Mouse (Mus musculus) embryonic facial prominence, embryonic 11.5 days (tissue): ENCODE measurements around the gene Npepl1. TPM values are rescaled to one million over a fixed set of nuclear protein-coding genes. Genes with fewer than 3 reads are reported as not detected.
A peak's percentile ranks its signal among the peaks of the same experiment; 100 is the strongest.

Source experiments
- ATAC-seq: fragments of 200-750 bp; cut with Nextera tagmentation; replicated peaks from 2 replicates; pipeline ENCODE4 v1.8.0; 2017; ENCODE audit warnings: low read depth; ENCODE audit not compliant: insufficient number of reproducible peaks, low FRiP score, low TSS enrichment
- DNase-seq: peaks from one replicate; pipeline ENCODE4 v3.0.0-alpha.2; 2015; ENCODE audit warnings: low spot score
- H3K27ac ChIP-seq: fragments of 300-500 bp; sonication (generic); replicated peaks from 2 replicates; pipeline ENCODE4 v1.5.1; 2014; ENCODE audit warnings: mild to moderate bottlenecking, low read depth, low read length, control low read depth
- H3K27me3 ChIP-seq: fragments of 300-500 bp; sonication (generic); 2 replicates; pipeline ENCODE4 v1.6.1; 2014; ENCODE audit warnings: mild to moderate bottlenecking, low read length, moderate library complexity, mixed read lengths; ENCODE audit not compliant: control insufficient read depth, insufficient read depth
- H3K36me3 ChIP-seq: fragments of 300-500 bp; sonication (generic); replicated peaks from 2 replicates; pipeline ENCODE4 v1.6.1; 2014; ENCODE audit warnings: low read depth, mild to moderate bottlenecking, low read length, moderate library complexity, mixed read lengths; ENCODE audit not compliant: control insufficient read depth, insufficient read depth
- H3K4me1 ChIP-seq: fragments of 300-500 bp; sonication (generic); 2 replicates; pipeline ENCODE4 v1.6.1; 2014; ENCODE audit warnings: low read length, mixed read lengths; ENCODE audit not compliant: control insufficient read depth, insufficient read depth
- H3K4me2 ChIP-seq: fragments of 300-500 bp; sonication (generic); 2 replicates; pipeline ENCODE4 v1.6.1; 2014; ENCODE audit warnings: low read depth, mild to moderate bottlenecking, control low read depth, low read length, moderate library complexity
- H3K4me3 ChIP-seq: fragments of 300-500 bp; sonication (generic); 2 replicates; pipeline ENCODE4 v1.5.1; 2014; ENCODE audit warnings: low read depth, low read length, control low read depth
- H3K9ac ChIP-seq: fragments of 300-500 bp; sonication (generic); replicated peaks from 2 replicates; pipeline ENCODE4 v1.6.1; 2014; ENCODE audit warnings: mild to moderate bottlenecking, control low read depth, low read length
- H3K9me3 ChIP-seq: fragments of 300-500 bp; sonication (generic); replicated peaks from 2 replicates; pipeline ENCODE4 v1.6.1; 2016; ENCODE audit warnings: mild to moderate bottlenecking, low read length, inconsistent platforms, mixed read lengths; ENCODE audit not compliant: control insufficient read depth
- WGBS: fragments of 180-500 bp; shearing (Covaris S2); extraction: QIAGEN DNeasy Blood & Tissue Kit; methylation state at CpG from one replicate; pipeline ENCODE4 v1.1.7; 2014; 5-methylcytosine and 5-hydroxymethylcytosine counted together
- polyA plus RNA-seq: library from polyadenylated mRNA; unstranded; fragments of >200 nt; fragmentation: Nextera tagmentation; extraction: Ambion mirVana; gene quantifications from 2 replicates; pipeline ENCODE4 v1.2.1, GENCODE M21; 2014

Npepl1 gene
- polyA plus RNA-seq, 1 experiment from 2014 or later, result 31.3 TPM

- H3K4me3 ChIP-seq, result no peak overlapping the region
- no peak overlapping the region for H3K27ac ChIP-seq
- no peak overlapping the region for H3K4me2 ChIP-seq
- H3K27me3 ChIP-seq, result no peaks in the 10 kb centered on the region
- no peaks in the 10 kb centered on the region for H3K9me3 ChIP-seq
- WGBS, result 96% methylated on average over 12 of the region's 12 CpGs
- ATAC-seq (no peak), DNase-seq (no peak)
- H3K4me1 ChIP-seq, result peaks cover 8% of the 10 kb centered on the region
- no peak overlapping the region for H3K9ac ChIP-seq
- no peaks in the 10 kb centered on the region for H3K36me3 ChIP-seq
Measured at GRCm38 (mm10) chr2:174114148-174114864, 4.2 kb downstream of the Npepl1 start.

GRCm38 (mm10) chr2:174116929-174117328 lies 6.8 kb downstream of the Npepl1 start:
- no peaks in the 10 kb centered on the region for H3K4me1 ChIP-seq
- H3K27ac ChIP-seq, result no peak overlapping the region
- ATAC-seq (0 out of 2 replicates have a peak, but pooled peaks have one; percentile 32), DNase-seq (peak; percentile 21)
- 44% methylated on average over 16 of the region's 16 CpGs for WGBS
- H3K9ac ChIP-seq, result no peak overlapping the region
- no peak overlapping the region for H3K4me2 ChIP-seq
- H3K4me3 ChIP-seq, result no peak overlapping the region
- H3K27me3 ChIP-seq, result no peaks in the 10 kb centered on the region
- no peaks in the 10 kb centered on the region; the same call in 1 of the 2 replicates for H3K36me3 ChIP-seq
- no peaks in the 10 kb centered on the region for H3K9me3 ChIP-seq

GRCm38 (mm10) chr2:174118141-174118540 lies 8.0 kb downstream of the Npepl1 start:
- Histone ChIP-seq H3K9ac (no peak overlapping the region), H3K4me1 (no peaks in the 10 kb centered on the region), H3K9me3 (no peaks in the 10 kb centered on the region), H3K27ac (no peak overlapping the region), H3K27me3 (no peaks in the 10 kb centered on the region), H3K4me2 (no peak overlapping the region), H3K36me3 (no peaks in the 10 kb centered on the region; the same call in 1 of the 2 replicates), H3K4me3 (no peak overlapping the region)
- ATAC-seq, result no peak
- WGBS, result 49% methylated on average over 11 of the region's 11 CpGs
- peak; percentile 56 for DNase-seq

GRCm38 (mm10) chr2:174119259-174119658 lies 9.1 kb downstream of the Npepl1 start:
- no peaks in the 10 kb centered on the region for H3K9me3 ChIP-seq
- ATAC-seq (no peak), DNase-seq (no peak)
- 89% methylated on average over 11 of the region's 11 CpGs for WGBS
- no peak overlapping the region for H3K4me2 ChIP-seq
- no peaks in the 10 kb centered on the region for H3K27me3 ChIP-seq
- H3K9ac ChIP-seq, result no peak overlapping the region
- H3K36me3 ChIP-seq, result no peaks in the 10 kb centered on the region; the same call in 1 of the 2 replicates
- H3K4me1 ChIP-seq, result no peaks in the 10 kb centered on the region
- no peak overlapping the region for H3K4me3 ChIP-seq
- no peak overlapping the region for H3K27ac ChIP-seq

- ATAC-seq, result no peak
- DNase-seq, result no peak
- Histone ChIP-seq H3K9ac (no peak overlapping the region), H3K27me3 (no peaks in the 10 kb centered on the region), H3K4me2 (no peak overlapping the region), H3K4me1 (no peaks in the 10 kb centered on the region), H3K9me3 (no peaks in the 10 kb centered on the region; the same call in none of the 2 replicates), H3K4me3 (no peak overlapping the region), H3K27ac (no peak overlapping the region), H3K36me3 (no peaks in the 10 kb centered on the region; the same call in 1 of the 2 replicates)
- 93% methylated on average over 19 of the region's 19 CpGs for WGBS
Measured at GRCm38 (mm10) chr2:174120631-174121030, 10.5 kb downstream of the Npepl1 start.

- 60% methylated on average over 12 of the region's 12 CpGs for WGBS
- H3K36me3 ChIP-seq, result no peaks in the 10 kb centered on the region; the same call in 1 of the 2 replicates
- no peaks in the 10 kb centered on the region for H3K4me1 ChIP-seq
- no peak for ATAC-seq
- H3K27me3 ChIP-seq, result no peaks in the 10 kb centered on the region
- no peak for DNase-seq
- H3K9me3 ChIP-seq, result no peaks in the 10 kb centered on the region; the same call in none of the 2 replicates
- H3K9ac ChIP-seq, result no peak overlapping the region
- no peak overlapping the region for H3K4me3 ChIP-seq
- H3K4me2 ChIP-seq, result no peak overlapping the region
- no peak overlapping the region for H3K27ac ChIP-seq
Measured at GRCm38 (mm10) chr2:174121411-174121947, 11.3 kb downstream of the Npepl1 start.

GRCm38 (mm10) chr2:174122331-174122730 lies 12.2 kb downstream of the Npepl1 start:
- H3K27me3 ChIP-seq, result no peaks in the 10 kb centered on the region
- WGBS, result 94% methylated on average over 2 of the region's 2 CpGs
- H3K9ac ChIP-seq, result no peak overlapping the region
- H3K4me3 ChIP-seq, result no peak overlapping the region
- DNase-seq (no peak), ATAC-seq (no peak)
- H3K4me2 ChIP-seq, result no peak overlapping the region
- no peaks in the 10 kb centered on the region for H3K4me1 ChIP-seq
- H3K36me3 ChIP-seq, result no peaks in the 10 kb centered on the region; the same call in 1 of the 2 replicates
- no peak overlapping the region for H3K27ac ChIP-seq
- no peaks in the 10 kb centered on the region; the same call in none of the 2 replicates for H3K9me3 ChIP-seq

GRCm38 (mm10) chr2:174123731-174124130 lies 13.6 kb downstream of the Npepl1 start:
- 37% methylated on average over 3 of the region's 3 CpGs for WGBS

More at GRCm38 (mm10) chr2:174123731-174124130, 13.6 kb downstream of the Npepl1 start:
- no peaks in the 10 kb centered on the region; the same call in none of the 2 replicates for H3K9me3 ChIP-seq
- H3K27ac ChIP-seq, result no peak overlapping the region
- no peak overlapping the region for H3K4me2 ChIP-seq
- H3K4me1 ChIP-seq, result no peaks in the 10 kb centered on the region
- H3K9ac ChIP-seq, result no peak overlapping the region
- ATAC-seq (no peak), DNase-seq (no peak)
- H3K36me3 ChIP-seq, result no peaks in the 10 kb centered on the region; the same call in 1 of the 2 replicates
- H3K4me3 ChIP-seq, result no peak overlapping the region
- H3K27me3 ChIP-seq, result no peaks in the 10 kb centered on the region
